8 mouse cellular contexts compared by ENCODE assay signal in genomic region chr19:4100718-4101261, GRCm38 (mm10). TPM values are rescaled to one million over a fixed set of nuclear protein-coding genes. Genes with fewer than 3 reads are reported as not detected.
DNase-seq lines count a peak whose midpoint lies in the region; ATAC-seq and TF ChIP-seq lines count a peak whose summit lies in the region.

No protein-coding gene starts in this region.

- peak overlapping the region; percentile 75 for H3K9ac ChIP-seq in hindbrain, embryonic 14.5 days
- H3K9ac ChIP-seq in limb, embryonic 14.5 days (ENCODE audit: low read depth, low read length, severe bottlenecking) = peak overlapping the region; percentile 50
- H3K9ac ChIP-seq in neural tube, embryonic 12.5 days = peak overlapping the region; percentile 69

- no peak overlapping the region for H3K27ac ChIP-seq in embryonic fibroblast, embryonic 13.5 days (ENCODE audit: insufficient read depth, low read length)
- H3K27ac ChIP-seq in hindbrain, embryonic 14.5 days = peak overlapping the region; percentile 53
- H3K27ac ChIP-seq in limb, embryonic 14.5 days (replicated peaks; ENCODE audit: low read depth, low read length) = no peak overlapping the region
- H3K27ac ChIP-seq in neural tube, embryonic 12.5 days = no peak overlapping the region

- peak overlapping the region; percentile 55 for H3K4me3 ChIP-seq in embryonic fibroblast, embryonic 13.5 days (ENCODE audit: insufficient read depth, low read length)
- H3K4me3 ChIP-seq in hindbrain, embryonic 14.5 days (replicated peaks; ENCODE audit: low read length) = peak overlapping the region; percentile 64
- peak overlapping the region; percentile 45 for H3K4me3 ChIP-seq in limb, embryonic 14.5 days (replicated peaks; ENCODE audit: low read length)
- peak overlapping the region; percentile 50 for H3K4me3 ChIP-seq in neural tube, embryonic 12.5 days

- no peak; the same call in 1 of the 2 replicates for ATAC-seq in hindbrain, embryonic 14.5 days (ENCODE audit: low FRiP score)
- ATAC-seq in limb, embryonic 14.5 days (ENCODE audit: low FRiP score, low read depth) = no peak
- ATAC-seq in neural tube, embryonic 12.5 days (ENCODE audit: low FRiP score, low read depth) = no peak

- H3K4me2 ChIP-seq in hindbrain, embryonic 14.5 days (replicated peaks) = peak overlapping the region; percentile 86
- H3K4me2 ChIP-seq in limb, embryonic 14.5 days (replicated peaks; ENCODE audit: low read depth, low read length, severe bottlenecking) = peak overlapping the region; percentile 88
- H3K4me2 ChIP-seq in neural tube, embryonic 12.5 days (replicated peaks) = peak overlapping the region; percentile 92

- TF ChIP-seq POLR2A in embryonic fibroblast, embryonic 13.5 days (IDR thresholded peaks at IDR 0.05; ENCODE audit: low read depth, low read length) = no peak
- no peak for TF ChIP-seq POLR2A in limb, embryonic 14.5 days (IDR thresholded peaks at IDR 0.05; ENCODE audit: borderline replicate concordance, extremely low read depth, insufficient read depth, insufficient read length)

- H3K9me3 ChIP-seq in hindbrain, embryonic 14.5 days (ENCODE audit: control insufficient read depth, low read length) = no peaks in the 10 kb centered on the region
- no peaks in the 10 kb centered on the region for H3K9me3 ChIP-seq in limb, embryonic 14.5 days (ENCODE audit: control insufficient read depth, low read length)
- no peaks in the 10 kb centered on the region for H3K9me3 ChIP-seq in neural tube, embryonic 12.5 days

- H3K4me1 ChIP-seq in embryonic fibroblast, embryonic 13.5 days (ENCODE audit: control insufficient read depth, insufficient read depth, low read length) = peaks cover 5% of the 10 kb centered on the region; the same call in 1 of the 2 replicates
- H3K4me1 ChIP-seq in hindbrain, embryonic 14.5 days (replicated peaks; ENCODE audit: control insufficient read depth, insufficient read depth, low read length) = peaks cover 48% of the 10 kb centered on the region
- H3K4me1 ChIP-seq in limb, embryonic 14.5 days (ENCODE audit: control insufficient read depth, insufficient read depth, low read length) = peaks cover 30% of the 10 kb centered on the region
- peaks cover 42% of the 10 kb centered on the region for H3K4me1 ChIP-seq in neural tube, embryonic 12.5 days

- TF ChIP-seq CTCF in embryonic fibroblast, embryonic 13.5 days (IDR thresholded peaks at IDR 0.05; ENCODE audit: borderline replicate concordance, insufficient read depth, low read length) = no peak

- H3K27me3 ChIP-seq in hindbrain, embryonic 14.5 days (ENCODE audit: control insufficient read depth, insufficient read depth, low read length) = peaks cover 9% of the 10 kb centered on the region; the same call in 1 of the 2 replicates
- peaks cover 32% of the 10 kb centered on the region; the same call in 1 of the 2 replicates for H3K27me3 ChIP-seq in limb, embryonic 14.5 days (ENCODE audit: control insufficient read depth, insufficient read depth, low read length)
- H3K27me3 ChIP-seq in neural tube, embryonic 12.5 days (replicated peaks) = peaks cover 38% of the 10 kb centered on the region

- DNase-seq in embryo, embryonic 11 days = peak; percentile 64
- no peak for DNase-seq in embryo, embryonic 10.5 days (ENCODE audit: low spot score)
- peak; percentile 80 to 88 for DNase-seq in adrenal gland, adult (ENCODE audit: inconsistent age in 2 of 2, low spot score in 1 of 2)
- peak; percentile 59 for DNase-seq in hindbrain, embryonic 14.5 days (ENCODE audit: low spot score)
- DNase-seq in limb, embryonic 14.5 days (ENCODE audit: low spot score) = no peak
- DNase-seq in thymus, postnatal 25 days = peak; percentile 70

- H3K36me3 ChIP-seq in hindbrain, embryonic 14.5 days (replicated peaks; ENCODE audit: control insufficient read depth, insufficient read depth) = peaks cover 11% of the 10 kb centered on the region
- H3K36me3 ChIP-seq in limb, embryonic 14.5 days (ENCODE audit: control insufficient read depth, insufficient read depth, low read length) = no peaks in the 10 kb centered on the region
- H3K36me3 ChIP-seq in neural tube, embryonic 12.5 days = no peaks in the 10 kb centered on the region

- WGBS in hindbrain, embryonic 14.5 days = under 1% methylated on average over 52 of the region's 52 CpGs
- 2% methylated on average over 35 of the region's 52 CpGs for WGBS in limb, embryonic 14.5 days
- under 1% methylated on average over 52 of the region's 52 CpGs for WGBS in neural tube, embryonic 12.5 days

RNA-seq across cellular contexts. Expression of gene Pitpnm1, which starts 1.0 kb away (rescaled TPM):
- polyA plus RNA-seq in embryonic fibroblast, embryonic 13.5 days (2011; ENCODE audit: insufficient read length, low read depth, missing spikeins) = 14.5 and 19.5 TPM in 2 replicates
- 70.0 and 74.7 TPM in 2 replicates for polyA plus RNA-seq in hindbrain, embryonic 14.5 days (2014; fragmentation: Nextera tagmentation; extraction: Ambion mirVana)
- 16.2 and 20.8 TPM in 2 replicates for polyA plus RNA-seq in limb, embryonic 14.5 days (2012; rRNA removed)
- 4.5 and 6.7 TPM in 2 replicates for polyA plus RNA-seq in limb, embryonic 14.5 days (2014; fragmentation: Nextera tagmentation; extraction: Ambion mirVana)
- polyA plus RNA-seq in neural tube, embryonic 12.5 days (2016; fragmentation: Nextera tagmentation; extraction: Ambion mirVana) = 26.2 and 27.8 TPM in 2 replicates

RNA-seq across cellular contexts. Expression of gene Cdk2ap2, which starts 3.8 kb away (rescaled TPM):
- polyA plus RNA-seq in embryonic fibroblast, embryonic 13.5 days (2011; ENCODE audit: insufficient read length, low read depth, missing spikeins) = 25.1 and 32.1 TPM in 2 replicates
- polyA plus RNA-seq in hindbrain, embryonic 14.5 days (2014; fragmentation: Nextera tagmentation; extraction: Ambion mirVana) = 79.2 and 82.1 TPM in 2 replicates
- polyA plus RNA-seq in limb, embryonic 14.5 days (2012; rRNA removed) = 45.2 and 52.1 TPM in 2 replicates
- polyA plus RNA-seq in limb, embryonic 14.5 days (2014; fragmentation: Nextera tagmentation; extraction: Ambion mirVana) = 67.0 and 67.6 TPM in 2 replicates
- 73.6 and 75.9 TPM in 2 replicates for polyA plus RNA-seq in neural tube, embryonic 12.5 days (2016; fragmentation: Nextera tagmentation; extraction: Ambion mirVana)

RNA-seq across cellular contexts. Expression of gene Cabp2, which starts 19.4 kb away (rescaled TPM):
- not detected in 2 replicates for polyA plus RNA-seq in embryonic fibroblast, embryonic 13.5 days (2011; ENCODE audit: insufficient read length, low read depth, missing spikeins)
- polyA plus RNA-seq in hindbrain, embryonic 14.5 days (2014; fragmentation: Nextera tagmentation; extraction: Ambion mirVana) = not detected in 2 replicates
- polyA plus RNA-seq in limb, embryonic 14.5 days (2012; rRNA removed) = not detected in 2 replicates
- not detected in 2 replicates for polyA plus RNA-seq in limb, embryonic 14.5 days (2014; fragmentation: Nextera tagmentation; extraction: Ambion mirVana)
- not detected in 2 replicates for polyA plus RNA-seq in neural tube, embryonic 12.5 days (2016; fragmentation: Nextera tagmentation; extraction: Ambion mirVana)

RNA-seq across cellular contexts. Expression of gene Aip, which starts 24.9 kb away (rescaled TPM):
- polyA plus RNA-seq in embryonic fibroblast, embryonic 13.5 days (2011; ENCODE audit: insufficient read length, low read depth, missing spikeins) = 63.9 and 72.7 TPM in 2 replicates
- 93.8 and 99.7 TPM in 2 replicates for polyA plus RNA-seq in hindbrain, embryonic 14.5 days (2014; fragmentation: Nextera tagmentation; extraction: Ambion mirVana)
- 96.0 and 119 TPM in 2 replicates for polyA plus RNA-seq in limb, embryonic 14.5 days (2012; rRNA removed)
- 86.4 and 95.7 TPM in 2 replicates for polyA plus RNA-seq in limb, embryonic 14.5 days (2014; fragmentation: Nextera tagmentation; extraction: Ambion mirVana)
- polyA plus RNA-seq in neural tube, embryonic 12.5 days (2016; fragmentation: Nextera tagmentation; extraction: Ambion mirVana) = 67.3 and 69.4 TPM in 2 replicates

RNA-seq across cellular contexts. Expression of gene Gpr152, which starts 38.8 kb away (rescaled TPM):
- polyA plus RNA-seq in embryonic fibroblast, embryonic 13.5 days (2011; ENCODE audit: insufficient read length, low read depth, missing spikeins) = not detected in 2 replicates
- polyA plus RNA-seq in hindbrain, embryonic 14.5 days (2014; fragmentation: Nextera tagmentation; extraction: Ambion mirVana) = not detected in 2 replicates
- polyA plus RNA-seq in limb, embryonic 14.5 days (2012; rRNA removed) = 0.01 and 0.05 TPM in 2 replicates
- polyA plus RNA-seq in limb, embryonic 14.5 days (2014; fragmentation: Nextera tagmentation; extraction: Ambion mirVana) = not detected in 2 replicates
- not detected in 2 replicates for polyA plus RNA-seq in neural tube, embryonic 12.5 days (2016; fragmentation: Nextera tagmentation; extraction: Ambion mirVana)

Comparison
In these comparisons a context has a peak if more than half of its experiments do, and no peak if none do; other contexts are left out.
1. DNase-seq: peak in embryo, embryonic 11 days (single experiment), adrenal gland, adult (2 of 2), hindbrain, embryonic 14.5 days (single experiment) and thymus, postnatal 25 days (single experiment); none in embryo, embryonic 10.5 days (single experiment) and limb, embryonic 14.5 days (single experiment).
2. Peak in every context shown above with its lines, with median percentiles within 50 percentile points of each other: H3K4me3 ChIP-seq, H3K4me2 ChIP-seq and H3K9ac ChIP-seq.